Mouse (Mus musculus) liver, embryonic 13.5 days (tissue): ENCODE data around the gene 1700034J05Rik. TPM values are rescaled to one million over a fixed set of nuclear protein-coding genes. Genes with fewer than 3 reads are reported as not detected.

Source experiments
- ATAC-seq: fragments of 200-750 bp; cut with Nextera tagmentation; 2 replicates; pipeline ENCODE4 v1.8.0; 2017; ENCODE audit warnings: low read depth, mild to moderate bottlenecking, moderate number of reproducible peaks, moderate library complexity
- DNase-seq: peaks from one replicate; pipeline ENCODE4 v3.0.0; 2022
- H3K27ac ChIP-seq: fragments of 300-500 bp; sonication (generic); 2 replicates; pipeline ENCODE4 v1.5.1; 2015; ENCODE audit warnings: moderate library complexity, mild to moderate bottlenecking, inconsistent platforms
- H3K27me3 ChIP-seq: fragments of 300-500 bp; sonication (generic); 2 replicates; pipeline ENCODE4 v1.6.1; 2015; ENCODE audit warnings: mild to moderate bottlenecking, inconsistent platforms
- H3K36me3 ChIP-seq: fragments of 300-500 bp; sonication (generic); 2 replicates; pipeline ENCODE4 v1.6.1; 2015; ENCODE audit warnings: mild to moderate bottlenecking, inconsistent platforms
- H3K4me1 ChIP-seq: fragments of 300-500 bp; sonication (generic); replicated peaks from 2 replicates; pipeline ENCODE4 v1.6.1; 2015; ENCODE audit warnings: inconsistent platforms
- H3K4me2 ChIP-seq: fragments of 300-500 bp; sonication (generic); 2 replicates; pipeline ENCODE4 v1.6.1; 2015; ENCODE audit warnings: inconsistent platforms, mild to moderate bottlenecking, moderate library complexity
- H3K4me3 ChIP-seq: fragments of 300-500 bp; sonication (generic); replicated peaks from 2 replicates; pipeline ENCODE4 v1.5.1; 2015; ENCODE audit warnings: mild to moderate bottlenecking, inconsistent platforms
- H3K9ac ChIP-seq: fragments of 300-500 bp; sonication (generic); 2 replicates; pipeline ENCODE4 v1.6.1; 2015; ENCODE audit warnings: mild to moderate bottlenecking, inconsistent platforms
- H3K9me3 ChIP-seq: fragments of 300-500 bp; sonication (generic); replicated peaks from 2 replicates; pipeline ENCODE4 v1.6.1; 2016; ENCODE audit warnings: inconsistent platforms
- WGBS: fragments of 180-500 bp; shearing (Covaris S2); methylation state at CpG from one replicate; pipeline ENCODE4 v1.1.7; 2015; ENCODE audit not compliant: insufficient replicate concordance; 5-methylcytosine and 5-hydroxymethylcytosine counted together
- polyA plus RNA-seq: library from polyadenylated mRNA; unstranded; fragments of >200 nt; fragmentation: Nextera tagmentation; extraction: Ambion mirVana; gene quantifications from 2 replicates; pipeline ENCODE4 v1.2.1, GENCODE M21; 2015

1700034J05Rik gene
- not detected in 2 replicates for polyA plus RNA-seq

GRCm38 (mm10) chr6:146954258-146954657 is at the start of gene 1700034J05Rik:
TSS of gene 1700034J05Rik (minus strand) at chr6:146954422.
- Histone ChIP-seq H3K27ac (peak within 1 kb of the TSS; percentile 62; the same call in 1 of the 2 replicates), H3K27me3 (no peaks in the 10 kb centered on the region), H3K9me3 (no peaks in the 10 kb centered on the region), H3K4me3 (no peak within 1 kb of the TSS), H3K9ac (no peak within 1 kb of the TSS), H3K4me1 (peaks cover 40% of the 10 kb centered on the region), H3K36me3 (no peaks in the 10 kb centered on the region), H3K4me2 (no peak within 1 kb of the TSS)
- DNase-seq (no peak), ATAC-seq (no peak)
- 76% methylated on average over 1 of the region's 1 CpGs for WGBS

DNA sequence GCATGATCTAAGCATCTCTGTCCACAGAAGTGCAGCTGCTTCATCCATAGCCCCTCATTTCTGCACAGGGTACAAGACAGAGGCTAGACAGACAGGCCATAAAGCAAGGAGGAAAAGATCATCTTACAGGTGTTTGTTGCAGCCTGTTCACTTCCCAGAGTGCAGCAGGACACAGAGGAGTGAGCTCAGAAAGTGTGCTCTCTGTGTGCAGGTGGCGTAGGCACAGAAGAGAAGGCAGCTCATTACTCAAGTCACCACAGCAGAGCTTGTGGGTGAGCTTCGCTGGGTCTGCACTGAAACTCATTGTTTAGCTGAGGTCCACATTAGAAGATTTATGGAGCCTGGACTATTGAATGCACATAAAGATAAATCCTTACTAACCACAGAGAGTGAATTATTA is 45.5 kb upstream of the 1700034J05Rik start:
- Histone ChIP-seq H3K9me3 (no peaks in the 10 kb centered on the region), H3K36me3 (peaks cover 9% of the 10 kb centered on the region; the same call in 1 of the 2 replicates), H3K4me1 (no peaks in the 10 kb centered on the region), H3K4me3 (no peak overlapping the region), H3K27me3 (no peaks in the 10 kb centered on the region), H3K4me2 (no peak overlapping the region), H3K27ac (no peak overlapping the region), H3K9ac (no peak overlapping the region)
- DNase-seq (no peak), ATAC-seq (no peak)
- WGBS: 65% methylated on average over 2 of the region's 2 CpGs

GRCm38 (mm10) chr6:146999302-146999701 is 45.1 kb upstream of the 1700034J05Rik start:
- no peaks in the 10 kb centered on the region for H3K9me3 ChIP-seq
- no peak overlapping the region for H3K27ac ChIP-seq
- H3K4me3 ChIP-seq: no peak overlapping the region
- H3K4me1 ChIP-seq: no peaks in the 10 kb centered on the region
- H3K4me2 ChIP-seq: no peak overlapping the region
- ATAC-seq (no peak), DNase-seq (no peak)
- no peaks in the 10 kb centered on the region for H3K27me3 ChIP-seq
- no peak overlapping the region for H3K9ac ChIP-seq
- 69% methylated on average over 9 of the region's 9 CpGs for WGBS
- H3K36me3 ChIP-seq: peaks cover 9% of the 10 kb centered on the region; the same call in 1 of the 2 replicates

DNA sequence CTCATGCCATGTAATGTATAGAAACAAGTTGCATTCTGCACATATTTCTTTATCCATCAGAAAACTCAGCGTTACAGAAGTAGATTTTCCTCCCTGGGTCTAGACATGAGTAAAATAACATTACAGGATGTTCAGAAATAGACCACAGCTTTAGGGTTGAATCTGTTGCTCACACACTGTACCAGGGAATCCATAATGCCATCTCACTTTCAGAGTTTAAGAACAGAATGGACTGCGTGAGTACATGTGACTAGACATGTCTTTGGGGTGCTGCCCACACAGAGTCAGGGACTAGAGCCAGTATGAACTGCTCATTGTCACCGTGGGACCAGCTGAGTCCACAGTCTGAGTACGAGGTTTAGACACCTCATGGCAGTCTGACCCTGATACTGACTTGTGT is 44.5 kb upstream of the 1700034J05Rik start:
- Histone ChIP-seq H3K4me2 (no peak overlapping the region), H3K4me1 (no peaks in the 10 kb centered on the region), H3K9me3 (no peaks in the 10 kb centered on the region), H3K36me3 (peaks cover 9% of the 10 kb centered on the region; the same call in 1 of the 2 replicates), H3K9ac (no peak overlapping the region), H3K4me3 (no peak overlapping the region), H3K27me3 (no peaks in the 10 kb centered on the region), H3K27ac (no peak overlapping the region)
- DNase-seq: no peak
- 75% methylated on average over 4 of the region's 4 CpGs for WGBS
- ATAC-seq: no peak

DNA sequence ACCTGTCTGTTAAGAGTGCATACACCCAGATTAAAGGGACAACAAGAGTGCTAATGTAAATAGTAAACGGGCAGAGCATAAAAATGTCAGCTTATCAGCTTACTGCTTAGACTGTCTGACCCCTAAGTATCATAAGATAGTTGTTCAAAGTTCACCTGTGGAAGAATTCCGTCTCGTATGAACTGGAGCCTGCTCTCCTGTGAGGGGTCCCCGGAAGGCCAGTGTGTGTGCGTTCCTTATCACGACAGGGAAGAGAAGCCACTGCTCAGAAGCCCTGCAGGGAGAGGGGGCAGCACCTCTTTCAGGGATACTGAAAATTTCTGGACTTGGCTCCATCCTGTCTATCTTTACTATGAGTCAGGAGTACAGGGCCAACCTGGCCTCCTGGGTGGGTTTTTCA is 42.8 kb upstream of the 1700034J05Rik start:
- WGBS: 65% methylated on average over 6 of the region's 6 CpGs
- H3K9ac ChIP-seq: no peak overlapping the region
- H3K27me3 ChIP-seq: no peaks in the 10 kb centered on the region
- H3K4me2 ChIP-seq: no peak overlapping the region
- peaks cover 6% of the 10 kb centered on the region; the same call in 1 of the 2 replicates for H3K36me3 ChIP-seq
- no peak overlapping the region for H3K27ac ChIP-seq
- no peaks in the 10 kb centered on the region for H3K9me3 ChIP-seq
- H3K4me1 ChIP-seq: no peaks in the 10 kb centered on the region
- no peak for DNase-seq
- ATAC-seq: no peak
- H3K4me3 ChIP-seq: no peak overlapping the region

DNA sequence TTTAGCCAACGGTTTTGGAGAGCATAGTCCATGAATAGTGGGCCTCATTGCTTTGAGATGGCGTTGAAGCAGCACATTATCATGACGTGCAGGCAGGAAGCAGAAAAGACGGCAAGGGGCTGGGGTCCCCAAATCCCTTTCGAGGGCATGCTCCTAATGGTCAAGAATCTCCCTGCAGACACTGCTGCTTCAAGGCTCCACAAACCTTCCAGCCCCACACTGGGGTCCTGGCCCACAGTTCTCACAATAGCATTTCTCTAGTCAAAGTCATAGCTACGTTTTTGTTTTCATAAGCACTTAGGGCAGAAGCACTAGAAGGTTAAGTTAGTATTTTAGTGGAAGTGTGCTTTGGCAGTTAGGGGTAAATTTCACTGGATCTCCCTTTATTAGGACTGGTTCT is 41.7 kb upstream of the 1700034J05Rik start:
- H3K4me3 ChIP-seq: no peak overlapping the region
- DNase-seq (no peak), ATAC-seq (no peak)
- peaks cover 3% of the 10 kb centered on the region; the same call in 1 of the 2 replicates for H3K36me3 ChIP-seq
- H3K9me3 ChIP-seq: no peaks in the 10 kb centered on the region
- H3K4me2 ChIP-seq: no peak overlapping the region
- no peaks in the 10 kb centered on the region for H3K4me1 ChIP-seq
- H3K27me3 ChIP-seq: no peaks in the 10 kb centered on the region
- H3K9ac ChIP-seq: no peak overlapping the region
- H3K27ac ChIP-seq: no peak overlapping the region
- WGBS: 68% methylated on average over 6 of the region's 6 CpGs

DNA sequence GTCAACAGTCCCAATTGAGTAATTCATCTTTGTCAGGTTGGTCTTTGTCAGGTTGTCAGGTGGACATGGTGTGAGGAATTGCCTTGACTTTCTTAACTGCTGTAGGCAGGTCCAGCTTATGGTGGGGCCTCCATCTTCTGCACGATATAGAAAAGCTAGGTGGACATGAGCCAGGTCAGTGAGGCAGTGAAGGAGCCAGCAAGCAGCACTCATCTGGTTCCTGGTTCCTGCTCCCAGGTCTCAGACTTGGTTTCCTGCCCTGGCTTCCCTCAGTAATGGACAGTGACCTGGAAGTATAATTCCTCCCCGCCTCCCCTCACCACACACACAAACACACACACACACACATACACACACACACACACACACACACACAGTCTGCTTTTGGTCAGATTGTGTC is 41.2 kb upstream of the 1700034J05Rik start:
- 54% methylated on average over 2 of the region's 2 CpGs for WGBS
- Histone ChIP-seq H3K9ac (no peak overlapping the region), H3K4me1 (no peaks in the 10 kb centered on the region), H3K4me2 (no peak overlapping the region), H3K27me3 (no peaks in the 10 kb centered on the region), H3K36me3 (peaks cover 3% of the 10 kb centered on the region; the same call in 1 of the 2 replicates), H3K4me3 (no peak overlapping the region), H3K9me3 (no peaks in the 10 kb centered on the region), H3K27ac (no peak overlapping the region)
- ATAC-seq (no peak), DNase-seq (no peak)

DNA sequence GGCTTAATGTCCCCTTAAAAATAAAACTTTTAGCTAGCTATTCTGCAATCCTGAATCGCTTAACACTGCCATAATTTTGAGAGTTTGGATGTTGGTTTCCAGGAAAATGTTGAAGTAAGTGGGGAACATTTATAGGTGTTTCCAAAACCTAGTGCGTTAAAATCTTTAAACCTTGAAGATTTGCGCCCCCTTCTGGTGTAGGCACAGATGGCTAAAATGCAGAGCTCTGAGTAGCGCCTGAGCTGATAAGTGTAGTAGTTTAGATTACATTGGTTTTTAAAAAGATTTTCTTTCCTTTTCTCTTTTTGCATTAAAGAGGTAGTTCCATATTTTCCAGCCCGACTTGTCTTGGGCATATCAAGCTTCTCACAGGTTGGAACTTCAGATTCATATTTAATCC is 40.0 kb upstream of the 1700034J05Rik start:
- Histone ChIP-seq H3K9me3 (no peaks in the 10 kb centered on the region), H3K36me3 (no peaks in the 10 kb centered on the region), H3K4me3 (no peak overlapping the region), H3K27ac (no peak overlapping the region), H3K4me2 (no peak overlapping the region), H3K27me3 (no peaks in the 10 kb centered on the region), H3K4me1 (no peaks in the 10 kb centered on the region), H3K9ac (no peak overlapping the region)
- peak; percentile 10 for DNase-seq
- no peak for ATAC-seq
- WGBS: 28% methylated on average over 5 of the region's 5 CpGs

DNA sequence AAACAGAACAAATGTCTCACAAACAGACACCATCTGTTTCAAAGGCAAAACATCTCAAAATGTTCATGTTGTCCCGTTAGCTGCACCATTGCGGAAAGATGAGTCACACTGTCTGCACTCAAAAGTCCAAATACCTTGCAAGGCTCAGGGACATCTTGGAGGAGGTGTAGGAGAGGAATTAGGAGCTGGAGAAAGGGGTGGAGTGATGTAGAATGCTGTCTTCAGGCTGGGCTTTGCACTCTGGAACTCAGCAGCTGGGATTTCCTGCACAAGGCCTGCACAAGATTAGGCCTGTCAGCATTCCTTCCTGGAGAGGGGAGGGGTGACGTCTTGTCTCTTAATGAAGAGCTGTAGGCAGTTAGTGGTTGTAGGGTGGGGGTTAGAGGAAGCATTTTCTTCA is 30.3 kb upstream of the 1700034J05Rik start:
- Histone ChIP-seq H3K36me3 (no peaks in the 10 kb centered on the region), H3K9ac (no peak overlapping the region), H3K4me3 (no peak overlapping the region), H3K27me3 (no peaks in the 10 kb centered on the region), H3K27ac (no peak overlapping the region), H3K9me3 (no peaks in the 10 kb centered on the region), H3K4me1 (no peaks in the 10 kb centered on the region), H3K4me2 (no peak overlapping the region)
- WGBS: 60% methylated on average over 3 of the region's 3 CpGs
- ATAC-seq: 0 out of 2 replicates have a peak, but pooled peaks have one; percentile 39
- no peak for DNase-seq

GRCm38 (mm10) chr6:146981249-146981835 is 27.1 kb upstream of the 1700034J05Rik start:
- Histone ChIP-seq H3K9ac (no peak overlapping the region), H3K4me2 (no peak overlapping the region), H3K9me3 (no peaks in the 10 kb centered on the region), H3K4me1 (no peaks in the 10 kb centered on the region), H3K4me3 (no peak overlapping the region), H3K36me3 (no peaks in the 10 kb centered on the region), H3K27me3 (no peaks in the 10 kb centered on the region), H3K27ac (no peak overlapping the region)
- no peak for ATAC-seq
- WGBS: 70% methylated on average over 1 of the region's 1 CpGs
- no peak for DNase-seq

GRCm38 (mm10) chr6:146979953-146980352 is 25.7 kb upstream of the 1700034J05Rik start:
- no peaks in the 10 kb centered on the region for H3K4me1 ChIP-seq
- no peak overlapping the region for H3K4me2 ChIP-seq
- no peaks in the 10 kb centered on the region for H3K27me3 ChIP-seq
- ATAC-seq: no peak
- H3K27ac ChIP-seq: no peak overlapping the region
- H3K36me3 ChIP-seq: no peaks in the 10 kb centered on the region
- WGBS: 54% methylated on average over 3 of the region's 3 CpGs
- no peak overlapping the region for H3K9ac ChIP-seq
- H3K4me3 ChIP-seq: no peak overlapping the region
- DNase-seq: no peak
- no peaks in the 10 kb centered on the region for H3K9me3 ChIP-seq

GRCm38 (mm10) chr6:146979115-146979744 is 25.0 kb upstream of the 1700034J05Rik start:
- Histone ChIP-seq H3K4me1 (no peaks in the 10 kb centered on the region), H3K36me3 (no peaks in the 10 kb centered on the region)
- ATAC-seq: no peak

More at GRCm38 (mm10) chr6:146979115-146979744, 25.0 kb upstream of the 1700034J05Rik start:
- H3K4me3 ChIP-seq: no peak overlapping the region
- no peak overlapping the region for H3K9ac ChIP-seq
- no peaks in the 10 kb centered on the region for H3K9me3 ChIP-seq
- H3K27me3 ChIP-seq: no peaks in the 10 kb centered on the region
- DNase-seq: no peak
- H3K27ac ChIP-seq: no peak overlapping the region
- 72% methylated on average over 1 of the region's 1 CpGs for WGBS
- H3K4me2 ChIP-seq: no peak overlapping the region
